Mouse (Mus musculus): ENCODE data around the gene Inmt.

The Inmt gene

GRCm38 (mm10) chr6:55169818-55170217 is 5.0 kb downstream of the Inmt start:
- DNase-seq (ENCODE audit: low spot score in 2 of 2), result no peak

- DNase-seq (ENCODE audit: low spot score in 2 of 2), result peak; percentile 51 to 64
Observed at GRCm38 (mm10) chr6:55166777-55167463, 7.9 kb downstream of the Inmt start.

GRCm38 (mm10) chr6:55163046-55163584 is 11.7 kb downstream of the Inmt start:
- DNase-seq (ENCODE audit: low spot score in 2 of 2), result no peak

GRCm38 (mm10) chr6:55161311-55161761 is 13.5 kb downstream of the Inmt start:
- DNase-seq (ENCODE audit: low spot score in 2 of 2), result no peak

GRCm38 (mm10) chr6:55159256-55159655 is 15.6 kb downstream of the Inmt start:
- no peak for DNase-seq (ENCODE audit: low spot score in 2 of 2)

GRCm38 (mm10) chr6:55152226-55152625 is 22.6 kb downstream of the Inmt start:
- DNase-seq (ENCODE audit: low spot score in 2 of 2), result no peak

- DNase-seq (ENCODE audit: low spot score in 2 of 2), result no peak
Observed at GRCm38 (mm10) chr6:55146138-55146537, 28.7 kb downstream of the Inmt start.

GRCm38 (mm10) chr6:55145285-55145684 is 29.6 kb downstream of the Inmt start:
- no peak for DNase-seq (ENCODE audit: low spot score in 2 of 2)

GRCm38 (mm10) chr6:55138343-55138742 is 36.5 kb downstream of the Inmt start:
- DNase-seq (ENCODE audit: low spot score in 2 of 2), result no peak

GRCm38 (mm10) chr6:55133425-55133824 is 41.4 kb downstream of the Inmt start:
- no peak for DNase-seq (ENCODE audit: low spot score in 2 of 2)

- DNase-seq (ENCODE audit: low spot score in 2 of 2), result no peak
Observed at GRCm38 (mm10) chr6:55132794-55133193, 42.0 kb downstream of the Inmt start, which contains the start of gene Crhr2. Crhr2 (minus strand) TSS chr6:55133016.

GRCm38 (mm10) chr6:55131301-55131700 is 43.5 kb downstream of the Inmt start:
- DNase-seq (ENCODE audit: low spot score in 2 of 2), result no peak

GRCm38 (mm10) chr6:55130631-55131030 is 44.2 kb downstream of the Inmt start:
- DNase-seq (ENCODE audit: low spot score in 2 of 2), result no peak

GRCm38 (mm10) chr6:55128391-55128790 is 46.5 kb downstream of the Inmt start:
- no peak for DNase-seq (ENCODE audit: low spot score in 2 of 2)

- DNase-seq (ENCODE audit: low spot score in 2 of 2), result no peak
Observed at GRCm38 (mm10) chr6:55126576-55126975, 48.3 kb downstream of the Inmt start.

- DNase-seq (ENCODE audit: low spot score in 2 of 2), result no peak
Observed at GRCm38 (mm10) chr6:55123056-55123455, 51.8 kb downstream of the Inmt start.
